Mouse (Mus musculus) thymus, postnatal 10 days (tissue): ENCODE measurements around the gene Ddi1.
"Not testable (repeated sequence)": the region's sequence is repeated elsewhere in the genome, so short reads cannot be mapped to it uniquely, and the experiment has no call there.

Source experiments
- DNase-seq, 2 experiments: peaks; one replicate each; pipeline ENCODE4 v3.0.0; 2021; ENCODE audit warnings: low spot score in 2 of 2

The Ddi1 gene

GRCm38 (mm10) chr9:6269796-6270280, at the start of gene Ddi1:
Gene Ddi1 (minus strand): TSS chr9:6269846.
- DNase-seq: no peak

DNA sequence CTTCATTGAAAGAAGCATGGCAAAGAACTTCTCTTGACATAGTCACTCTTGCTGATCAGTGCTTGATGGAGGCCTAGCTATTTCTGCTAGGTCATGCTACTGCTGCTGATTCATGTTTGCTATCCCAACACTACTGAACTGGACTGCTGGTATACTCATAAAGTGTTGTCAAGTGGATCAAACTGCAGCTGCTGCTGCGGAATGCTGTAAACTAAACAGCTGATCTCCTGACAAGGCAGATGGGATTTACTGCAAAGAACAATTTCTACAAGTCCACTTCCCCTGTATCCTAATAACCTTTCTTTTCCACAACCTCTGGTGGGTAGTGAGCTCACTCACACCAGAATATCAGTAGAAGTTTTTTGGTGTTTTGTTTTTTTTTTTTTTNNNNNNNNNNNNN, 47.5 kb upstream of the Ddi1 start:
- DNase-seq: no peak

DNA sequence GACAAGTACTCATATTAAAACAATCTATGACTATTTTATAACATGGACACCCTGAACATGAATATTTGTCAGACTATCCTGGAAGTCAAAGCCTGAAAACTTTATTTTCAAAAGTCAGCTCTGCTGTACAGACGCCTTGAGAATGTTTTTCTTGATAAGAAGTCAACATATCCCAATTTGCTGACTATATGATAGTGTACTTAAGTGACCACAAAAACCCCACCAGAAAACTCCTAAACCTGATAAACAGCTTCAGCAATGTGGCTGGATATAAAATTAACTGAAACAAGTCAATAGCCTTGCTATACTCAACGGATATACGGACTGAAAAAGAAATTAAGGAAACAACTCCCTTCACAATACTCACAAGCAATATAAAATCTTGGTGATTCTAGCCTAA, 36.2 kb upstream of the Ddi1 start:
- no peak for DNase-seq

GRCm38 (mm10) chr9:6304590-6304989, 34.9 kb upstream of the Ddi1 start:
- no peak for DNase-seq

DNA sequence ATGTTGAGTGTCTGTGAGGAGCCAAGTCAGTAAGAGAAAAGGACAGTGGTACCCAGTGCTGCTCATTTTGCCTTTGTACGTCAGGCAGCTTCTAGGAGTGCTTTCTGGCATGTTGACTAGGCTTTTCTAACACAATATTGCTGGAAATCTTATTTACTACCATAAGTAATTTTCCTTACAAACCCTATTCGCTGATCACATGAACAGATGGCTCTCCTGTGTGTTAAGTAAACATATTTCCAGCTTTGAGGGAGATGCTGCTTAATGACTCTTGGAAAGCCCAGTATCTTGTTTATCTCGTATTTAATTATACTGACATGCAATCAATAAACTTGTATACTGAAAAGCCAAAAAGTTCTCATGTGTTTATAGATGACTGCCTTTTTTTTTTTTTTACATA, 32.4 kb upstream of the Ddi1 start:
- DNase-seq: no peak

DNA sequence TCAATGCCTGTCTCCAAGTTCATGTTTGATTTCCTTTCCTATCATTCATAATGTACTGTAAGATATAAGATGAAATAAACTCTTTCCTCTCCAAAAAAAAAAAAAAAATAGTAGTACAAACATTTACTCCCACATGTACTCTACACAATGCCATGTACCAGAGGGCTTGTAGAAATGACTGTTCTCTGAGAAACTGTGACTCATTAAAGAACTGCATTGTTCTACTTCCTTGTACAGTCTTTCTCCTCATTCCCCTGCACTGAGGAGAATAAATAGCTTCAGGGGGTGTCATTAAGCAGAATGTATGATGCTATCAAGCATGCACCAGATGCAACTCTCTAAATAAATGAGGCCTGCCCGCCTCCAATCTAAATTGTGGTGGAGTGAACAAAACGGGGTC, 28.9 kb upstream of the Ddi1 start:
- DNase-seq: no peak

GRCm38 (mm10) chr9:6289211-6289696, 19.6 kb upstream of the Ddi1 start:
- DNase-seq: no peak

- DNase-seq: no peak
These were observed 17.1 kb upstream of the Ddi1 start for GRCm38 (mm10) chr9:6286770-6287169.

- no peak for DNase-seq
These were observed 7.9 kb upstream of the Ddi1 start for GRCm38 (mm10) chr9:6277526-6277925.

DNA sequence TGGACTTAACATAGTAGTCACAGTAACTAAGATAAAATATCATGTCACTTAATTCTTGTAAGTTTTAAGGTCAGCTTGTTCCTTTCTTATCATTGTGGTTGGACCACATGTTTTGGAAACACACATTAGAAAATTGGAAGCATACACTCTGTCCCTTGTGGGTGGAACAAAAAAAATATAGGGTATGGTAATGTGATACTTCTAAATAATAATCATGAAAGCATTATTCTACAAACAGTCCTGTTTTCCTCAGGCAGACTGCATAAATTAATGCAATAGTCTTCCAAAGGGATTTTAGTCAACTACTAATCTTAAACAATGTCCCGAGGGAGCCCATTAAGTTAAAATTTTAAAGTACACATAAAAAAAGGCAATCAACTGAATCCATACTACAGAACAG, 6.7 kb upstream of the Ddi1 start:
- no peak for DNase-seq

DNA sequence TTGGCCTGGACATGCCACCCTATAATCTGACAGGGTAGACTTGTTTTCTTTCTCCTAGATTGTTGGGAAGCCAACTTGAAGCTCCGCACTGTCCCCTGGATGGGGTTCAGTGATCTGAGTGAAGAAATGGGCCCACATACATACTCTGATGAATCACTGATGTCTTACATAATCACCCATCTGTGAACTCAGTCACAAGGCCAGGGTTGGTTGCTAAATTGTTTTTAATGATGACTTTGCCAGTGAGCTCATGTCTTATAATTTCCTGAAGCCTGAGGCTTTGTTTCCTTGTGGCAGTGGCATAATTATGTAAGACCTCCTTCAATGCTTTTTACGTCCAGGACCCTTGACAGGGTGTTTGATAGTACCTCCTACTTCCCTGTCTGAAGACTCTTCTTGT, 4.8 kb downstream of the Ddi1 start:
- no peak for DNase-seq

DNA sequence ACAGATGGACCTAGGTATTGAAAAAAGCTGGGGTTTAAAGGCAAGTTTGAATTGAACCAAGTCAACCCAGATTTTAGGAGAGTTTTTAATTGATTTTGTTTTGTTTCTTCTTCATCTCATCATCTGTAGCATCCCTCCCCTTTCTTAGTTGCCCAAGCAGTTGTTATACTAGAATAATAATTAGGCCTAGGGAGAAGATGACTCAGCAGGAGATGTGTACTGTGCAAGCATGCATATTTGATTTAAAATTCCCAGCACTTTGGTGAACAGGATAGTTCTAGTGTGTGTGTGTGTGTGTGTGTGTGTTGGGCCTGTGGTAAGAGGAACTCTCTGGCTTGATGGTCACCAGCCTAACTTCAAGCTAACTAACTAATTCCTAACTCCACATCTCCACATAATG, 12.6 kb downstream of the Ddi1 start:
- no peak for DNase-seq

DNA sequence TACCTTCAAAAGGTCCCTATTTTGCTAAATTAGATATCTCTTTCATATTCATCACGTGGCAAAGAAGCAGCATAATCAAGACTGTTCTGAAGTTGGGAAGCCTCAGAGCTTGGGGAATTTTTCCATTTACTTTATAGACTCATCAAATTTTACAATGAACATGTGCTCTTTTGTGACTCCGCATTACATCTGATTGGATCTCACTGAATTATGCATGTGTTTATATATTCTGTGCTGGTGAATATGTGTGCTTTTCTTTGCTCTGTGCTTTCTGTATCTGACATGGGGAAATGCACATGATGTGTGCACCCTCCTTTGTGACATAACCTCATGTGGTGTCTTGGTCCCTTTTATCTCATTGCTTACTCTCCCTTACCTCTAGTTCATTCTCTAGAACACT, 17.7 kb downstream of the Ddi1 start:
- no peak for DNase-seq

GRCm38 (mm10) chr9:6250320-6250719, 19.3 kb downstream of the Ddi1 start:
- DNase-seq: no peak

GRCm38 (mm10) chr9:6235982-6236381, 33.7 kb downstream of the Ddi1 start:
- not testable (repeated sequence) for DNase-seq

GRCm38 (mm10) chr9:6217505-6217904, 52.1 kb downstream of the Ddi1 start:
- DNase-seq: no peak

GRCm38 (mm10) chr9:6212862-6213261, 56.8 kb downstream of the Ddi1 start:
- no peak for DNase-seq
